Mouse (Mus musculus) left cerebral cortex, adult 2 months (tissue): ENCODE data around the gene Fibin. TPM values are rescaled to one million over a fixed set of nuclear protein-coding genes. Genes with fewer than 3 reads are reported as not detected.

Experiments
- DNase-seq, 2 experiments: peaks; one replicate each; pipeline ENCODE4 v3.0.0; 2021 to 2022; ENCODE audit warnings: low spot score in 2 of 2, mixed read lengths in 1 of 2; ENCODE audit errors: extremely low spot score in 1 of 2
- H3K27ac ChIP-seq: fragments of 200-600 bp; 2 replicates; pipeline ENCODE4 v1.8.1; 2022
- H3K4me3 ChIP-seq: fragments of 200-600 bp; 2 replicates; pipeline ENCODE4 v1.8.1; 2022
- CTCF ChIP-seq: fragments of 200-600 bp; IDR thresholded peaks from 2 replicates; pipeline ENCODE4 v1.8.1; 2022; ENCODE audit warnings: antibody characterized with exemption, mild to moderate bottlenecking, moderate library complexity
- intact Hi-C: fragments of 180-260 bp; cut with DNase I; formaldehyde crosslinking; loops from one replicate; pipeline ENCODE4 v1.15.1; 2025
- total RNA-seq, 2 experiments: library from RNA; stranded (reverse); gene quantifications; 2 replicates each; pipeline ENCODE4 v1.2.3; 2021

The Fibin gene
- total RNA-seq, 2 experiments from 2014 or later: 3.8 to 4.4 TPM

GRCm38 (mm10) chr2:110363855-110364254 is 872 bp upstream of the Fibin start:
- DNase-seq: no peak
- no peak overlapping the region for H3K4me3 ChIP-seq
- TF ChIP-seq CTCF: no peak
- H3K27ac ChIP-seq: no peak overlapping the region
- intact Hi-C loops: loop anchor here (10.0 kb wide), 1 partner anchor 449 kb away; the partner anchor contains the start of gene Lgr4

- no peak overlapping the region for H3K4me3 ChIP-seq
- H3K27ac ChIP-seq: no peak overlapping the region
- no peak for TF ChIP-seq CTCF
- DNase-seq: no peak
- intact Hi-C loops: no loop called here
Observed at GRCm38 (mm10) chr2:110353302-110353970, 9.5 kb downstream of the Fibin start.

- intact Hi-C loops: no loop called here
Observed at GRCm38 (mm10) chr2:110351843-110352251, 11.1 kb downstream of the Fibin start.

GRCm38 (mm10) chr2:110351406-110351805 is 11.6 kb downstream of the Fibin start:
- no peak for DNase-seq
- Histone ChIP-seq H3K4me3 (no peak overlapping the region), H3K27ac (no peak overlapping the region)
- no peak for TF ChIP-seq CTCF
- intact Hi-C loops: no loop called here

More at GRCm38 (mm10) chr2:110351843-110352251, 11.1 kb downstream of the Fibin start:
- H3K27ac ChIP-seq: no peak overlapping the region
- H3K4me3 ChIP-seq: no peak overlapping the region
- no peak for TF ChIP-seq CTCF
- no peak for DNase-seq

GRCm38 (mm10) chr2:110328953-110329352 is 34.0 kb downstream of the Fibin start:
- Histone ChIP-seq H3K4me3 (no peak overlapping the region), H3K27ac (no peak overlapping the region)
- intact Hi-C loops: loop anchor here (5.0 kb wide), 1 partner anchor 143 kb away; no protein-coding TSS in a partner anchor
- no peak for DNase-seq
- no peak for TF ChIP-seq CTCF

GRCm38 (mm10) chr2:110319949-110320348 is 43.0 kb downstream of the Fibin start:
- TF ChIP-seq CTCF: no peak
- intact Hi-C loops: no loop called here
- H3K4me3 ChIP-seq: no peak overlapping the region
- no peak for DNase-seq
- H3K27ac ChIP-seq: no peak overlapping the region

- intact Hi-C loops: no loop called here
- no peak for TF ChIP-seq CTCF
- Histone ChIP-seq H3K4me3 (no peak overlapping the region), H3K27ac (no peak overlapping the region)
- DNase-seq: no peak
Observed at GRCm38 (mm10) chr2:110319266-110319665, 43.7 kb downstream of the Fibin start.

- Histone ChIP-seq H3K4me3 (no peak overlapping the region), H3K27ac (no peak overlapping the region)
- intact Hi-C loops: no loop called here
- DNase-seq: no peak
- TF ChIP-seq CTCF: no peak
Observed at GRCm38 (mm10) chr2:110318719-110319118, 44.3 kb downstream of the Fibin start.

- H3K27ac ChIP-seq: no peak overlapping the region
- intact Hi-C loops: no loop called here
- TF ChIP-seq CTCF: no peak
- DNase-seq: no peak
- H3K4me3 ChIP-seq: no peak overlapping the region
Observed at GRCm38 (mm10) chr2:110316116-110316883, 46.7 kb downstream of the Fibin start.

- Histone ChIP-seq H3K27ac (no peak within 1 kb of the TSS), H3K4me3 (no peak within 1 kb of the TSS)
- intact Hi-C loops: no loop called here
- no peak for TF ChIP-seq CTCF
- no peak for DNase-seq
Observed at GRCm38 (mm10) chr2:110314509-110315155, 48.4 kb downstream of the Fibin start, which contains the start of gene Bbox1. Gene Bbox1 (minus strand): TSS chr2:110314560.

GRCm38 (mm10) chr2:110314074-110314473 is 48.9 kb downstream of the Fibin start:
- no peak overlapping the region for H3K4me3 ChIP-seq
- DNase-seq: no peak
- intact Hi-C loops: no loop called here
- H3K27ac ChIP-seq: no peak overlapping the region
- TF ChIP-seq CTCF: no peak

- no peak for TF ChIP-seq CTCF
- no peak overlapping the region for H3K27ac ChIP-seq
- intact Hi-C loops: no loop called here
- no peak for DNase-seq
- no peak overlapping the region for H3K4me3 ChIP-seq
Observed at GRCm38 (mm10) chr2:110313305-110313824, 49.6 kb downstream of the Fibin start.

Other genes starting within 250 kb of the Fibin start
- under 1 TPM in 1 of 2 experiments, not detected in 1; 0.61 TPM for gene Bbox1, start 48.6 kb downstream of the Fibin start, total RNA-seq
- gene Slc5a12, start 234.1 kb upstream of the Fibin start, total RNA-seq: not detected